Mouse (Mus musculus) E14TG2a.4 (cell line): ENCODE measurements at regions not wholly inside any gene's neighbourhood (a gene's known extent, or its start where the extent isn't known, plus 50 kb on each side); places are given as distances from the start of the nearest gene placed in this dataset.

Experiments used
- CTCF ChIP-seq: conservative IDR thresholded peaks from 2 replicates; pipeline ENCODE4 v1.5.1; 2014; ENCODE audit warnings: low read length
- NANOG ChIP-seq: IDR thresholded peaks from 2 replicates; pipeline ENCODE4 v1.6.1; 2014; ENCODE audit warnings: borderline replicate concordance, low read length, mixed read lengths
- POU5F1 ChIP-seq: IDR thresholded peaks from 2 replicates; pipeline ENCODE4 v1.6.1; 2014; ENCODE audit warnings: low read length, borderline replicate concordance

GRCm38 (mm10) chr11:24983060-24983629, 905.3 kb downstream of the Bcl11a start:
- TF ChIP-seq NANOG (no peak), CTCF (no peak), POU5F1 (no peak)
